ENCODE assay signal across 18 mouse cellular contexts in the genomic region with DNA sequence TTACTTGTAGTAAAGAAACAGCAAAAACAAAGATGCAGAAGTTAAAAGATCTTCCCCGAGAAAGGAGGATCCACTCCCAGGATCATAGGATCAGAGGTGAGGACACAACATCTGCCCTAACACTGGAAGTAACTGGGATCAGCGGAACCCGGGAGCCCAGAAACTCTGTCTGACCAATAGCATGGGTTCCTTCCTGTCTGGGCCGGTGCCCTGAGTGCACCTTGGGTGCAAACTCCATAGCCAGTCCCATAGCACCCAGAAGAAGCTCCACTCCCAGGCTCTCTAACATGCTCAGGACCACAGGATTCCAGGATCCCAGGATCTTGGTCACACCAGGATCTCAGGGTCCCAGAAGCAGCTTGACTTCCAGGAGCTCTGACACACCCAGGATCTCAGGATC.
"Had no signal": no experiment of that assay in that cellular context is flagged by ENCODE, and none has a peak within 500 bp of the region (broad histone marks: within the 10 kb centered on the region; RNA-seq: fewer than 3 reads in every experiment).

No protein-coding gene starts in this region.

- DNase-seq: kidney, adult 11 months; layer of hippocampus, adult 9-11 months; liver; lung, adult 18-20 months; lung, postnatal 10 days; lung, postnatal 4 days; midbrain, embryonic 14.5 days; thymus, adult 18-20 months; thymus, postnatal 36 days had no signal

- ATAC-seq: intestine, embryonic 15.5 days; liver, embryonic 12.5 days had no signal

- H3K36me3 ChIP-seq: intestine, embryonic 15.5 days; limb, embryonic 10.5 days; limb, embryonic 13.5 days; liver, embryonic 12.5 days; liver, embryonic 15.5 days had no signal

- H3K9ac ChIP-seq: intestine, embryonic 15.5 days; limb, embryonic 13.5 days; liver, embryonic 12.5 days; liver, embryonic 15.5 days; lung, embryonic 15.5 days had no signal

- H3K27me3 ChIP-seq: intestine, embryonic 15.5 days; limb, embryonic 13.5 days; liver, embryonic 12.5 days; liver, embryonic 15.5 days; lung, embryonic 15.5 days had no signal

- H3K4me3 ChIP-seq: intestine, embryonic 15.5 days; layer of hippocampus, adult 2 months; limb, embryonic 10.5 days; limb, embryonic 13.5 days; liver, embryonic 12.5 days; liver, embryonic 15.5 days; lung, embryonic 15.5 days had no signal

- H3K27ac ChIP-seq: intestine, embryonic 15.5 days; kidney, postnatal 0 days; layer of hippocampus, adult 2 months; limb, embryonic 10.5 days; limb, embryonic 13.5 days; liver, embryonic 12.5 days; liver, embryonic 15.5 days; lung, embryonic 15.5 days had no signal

- H3K4me1 ChIP-seq: intestine, embryonic 15.5 days; liver, embryonic 12.5 days; liver, embryonic 15.5 days had no signal

- H3K9me3 ChIP-seq: intestine, embryonic 15.5 days; limb, embryonic 10.5 days; limb, embryonic 13.5 days; liver, embryonic 12.5 days; liver, embryonic 15.5 days; lung, embryonic 15.5 days had no signal

- H3K4me2 ChIP-seq: intestine, embryonic 15.5 days; limb, embryonic 13.5 days; liver, embryonic 12.5 days; liver, embryonic 15.5 days; lung, embryonic 15.5 days; midbrain, embryonic 11.5 days had no signal
